Mouse (Mus musculus): ENCODE measurements around the gene Oasl1.
A peak's percentile ranks its signal among the peaks of the same experiment; 100 is the strongest.
"Not testable (repeated sequence)": the region's sequence is repeated elsewhere in the genome, so short reads cannot be mapped to it uniquely, and the experiment has no call there.

Gene Oasl1

GRCm38 (mm10) chr5:114922998-114923473, at the start of gene Oasl1:
Gene Oasl1, plus strand, starts transcription at chr5:114923240.
- peak; percentile 48 for DNase-seq (ENCODE audit: low spot score)

GRCm38 (mm10) chr5:114875858-114876257, 47.2 kb upstream of the Oasl1 start:
- peak; percentile 17 for DNase-seq (ENCODE audit: low spot score)

- DNase-seq (ENCODE audit: low spot score), result no peak
Observed at GRCm38 (mm10) chr5:114876331-114876730, 46.7 kb upstream of the Oasl1 start.

GRCm38 (mm10) chr5:114877487-114877886, 45.6 kb upstream of the Oasl1 start:
- no peak for DNase-seq (ENCODE audit: low spot score)

GRCm38 (mm10) chr5:114879399-114879798, 43.6 kb upstream of the Oasl1 start:
- DNase-seq (ENCODE audit: low spot score), result no peak

- DNase-seq (ENCODE audit: low spot score), result not testable (repeated sequence)
Observed at GRCm38 (mm10) chr5:114882319-114882718, 40.7 kb upstream of the Oasl1 start.

GRCm38 (mm10) chr5:114883022-114883421, 40.0 kb upstream of the Oasl1 start:
- DNase-seq (ENCODE audit: low spot score), result no peak

- DNase-seq (ENCODE audit: low spot score), result no peak
Observed at GRCm38 (mm10) chr5:114886801-114887200, 36.2 kb upstream of the Oasl1 start.

- DNase-seq (ENCODE audit: low spot score), result no peak
Observed at GRCm38 (mm10) chr5:114888995-114889394, 34.0 kb upstream of the Oasl1 start.

GRCm38 (mm10) chr5:114895542-114895941, 27.5 kb upstream of the Oasl1 start:
- DNase-seq (ENCODE audit: low spot score), result no peak

GRCm38 (mm10) chr5:114896688-114897373, 26.2 kb upstream of the Oasl1 start, which contains the start of gene Oasl2:
Gene Oasl2, plus strand, starts transcription at chr5:114896936.
- DNase-seq (ENCODE audit: low spot score), result peak; percentile 7

- peak; percentile 18 for DNase-seq (ENCODE audit: low spot score)
Observed at GRCm38 (mm10) chr5:114897374-114897793, 25.7 kb upstream of the Oasl1 start.

- no peak for DNase-seq (ENCODE audit: low spot score)
Observed at GRCm38 (mm10) chr5:114898857-114899256, 24.2 kb upstream of the Oasl1 start.

GRCm38 (mm10) chr5:114902413-114902812, 20.6 kb upstream of the Oasl1 start:
- no peak for DNase-seq (ENCODE audit: low spot score)

- DNase-seq (ENCODE audit: low spot score), result no peak
Observed at GRCm38 (mm10) chr5:114908598-114909305, 14.3 kb upstream of the Oasl1 start.

GRCm38 (mm10) chr5:114913686-114914085, 9.4 kb upstream of the Oasl1 start:
- DNase-seq (ENCODE audit: low spot score), result no peak

- DNase-seq (ENCODE audit: low spot score), result no peak
Observed at GRCm38 (mm10) chr5:114914855-114915254, 8.2 kb upstream of the Oasl1 start.

- DNase-seq (ENCODE audit: low spot score), result no peak
Observed at GRCm38 (mm10) chr5:114915854-114916253, 7.2 kb upstream of the Oasl1 start.

GRCm38 (mm10) chr5:114916777-114917176, 6.3 kb upstream of the Oasl1 start:
- DNase-seq (ENCODE audit: low spot score), result no peak

GRCm38 (mm10) chr5:114917357-114917756, 5.7 kb upstream of the Oasl1 start:
- not testable (repeated sequence) for DNase-seq (ENCODE audit: low spot score)

- DNase-seq (ENCODE audit: low spot score), result peak; percentile 24
Observed at GRCm38 (mm10) chr5:114921551-114922365, 1.3 kb upstream of the Oasl1 start.

- no peak for DNase-seq (ENCODE audit: low spot score)
Observed at GRCm38 (mm10) chr5:114922366-114922731, 691 bp upstream of the Oasl1 start.

Measured in ovary, postnatal 36 days (tissue).